Mouse (Mus musculus) midbrain, postnatal 0 days (tissue): ENCODE measurements around the gene Zfp281. TPM values are rescaled to one million over a fixed set of nuclear protein-coding genes. Genes with fewer than 3 reads are reported as not detected.

Experiments
- ATAC-seq: fragments of 200-750 bp; cut with Nextera tagmentation; 2 replicates; pipeline ENCODE4 v1.8.0; 2017; ENCODE audit warnings: moderate number of reproducible peaks, mild to moderate bottlenecking, moderate TSS enrichment, moderate library complexity; ENCODE audit not compliant: low FRiP score
- DNase-seq: peaks from one replicate; pipeline ENCODE4 v3.0.0-alpha.2; 2015; ENCODE audit warnings: low spot score
- H3K27ac ChIP-seq: fragments of 300-500 bp; sonication (generic); 2 replicates; pipeline ENCODE4 v1.5.1; 2014; ENCODE audit warnings: low read depth, mild to moderate bottlenecking, low read length, mixed read lengths
- H3K27me3 ChIP-seq: fragments of 300-500 bp; sonication (generic); 2 replicates; pipeline ENCODE4 v1.6.1; 2014; ENCODE audit warnings: low read length, control low read depth, mixed read lengths; ENCODE audit not compliant: insufficient read depth
- H3K36me3 ChIP-seq: fragments of 300-500 bp; sonication (generic); 2 replicates; pipeline ENCODE4 v1.6.1; 2014; ENCODE audit warnings: low read length, control low read depth, mixed read lengths; ENCODE audit not compliant: insufficient read depth
- H3K4me1 ChIP-seq: fragments of 300-500 bp; sonication (generic); 2 replicates; pipeline ENCODE4 v1.6.1; 2014; ENCODE audit warnings: mild to moderate bottlenecking, control low read depth, antibody characterized with exemption, low read length, mixed read lengths; ENCODE audit not compliant: insufficient read depth
- H3K4me2 ChIP-seq: fragments of 300-500 bp; sonication (generic); 2 replicates; pipeline ENCODE4 v1.6.1; 2014; ENCODE audit warnings: low read depth, mild to moderate bottlenecking, low read length, mixed read lengths; ENCODE audit not compliant: poor library complexity, severe bottlenecking
- H3K4me3 ChIP-seq: fragments of 300-500 bp; sonication (generic); 2 replicates; pipeline ENCODE4 v1.5.1; 2014; ENCODE audit warnings: low read depth, mild to moderate bottlenecking, low read length, moderate library complexity
- H3K9ac ChIP-seq: fragments of 300-500 bp; sonication (generic); replicated peaks from 2 replicates; pipeline ENCODE4 v1.6.1; 2014; ENCODE audit warnings: mild to moderate bottlenecking, low read length, moderate library complexity, mixed read lengths; ENCODE audit not compliant: poor library complexity, severe bottlenecking
- H3K9me3 ChIP-seq: fragments of 300-500 bp; sonication (generic); 2 replicates; pipeline ENCODE4 v1.6.1; 2016; ENCODE audit warnings: low read length, control low read depth
- CTCF ChIP-seq: IDR thresholded peaks from 2 replicates; pipeline ENCODE4 v1.5.1; 2016; ENCODE audit warnings: antibody characterized with exemption, mild to moderate bottlenecking
- WGBS: fragments of 180-500 bp; shearing (Covaris S2); extraction: QIAGEN DNeasy Blood & Tissue Kit; methylation state at CpG from one replicate; pipeline ENCODE4 v1.1.7; 2014; 5-methylcytosine and 5-hydroxymethylcytosine counted together
- polyA plus RNA-seq: library from polyadenylated mRNA; unstranded; fragments of >200 nt; fragmentation: Nextera tagmentation; extraction: Ambion mirVana; gene quantifications from 2 replicates; pipeline ENCODE4 v1.2.1, GENCODE M21; 2015
- total RNA-seq: library from RNA; depleted of rRNA; stranded (reverse); fragments of >200 nt; gene quantifications from 2 replicates; pipeline ENCODE4 v1.2.3, GENCODE M21; 2014

The Zfp281 gene
- total and polyA plus RNA-seq, 2 experiments from 2014 or later = 22.1 to 31.2 TPM

DNA sequence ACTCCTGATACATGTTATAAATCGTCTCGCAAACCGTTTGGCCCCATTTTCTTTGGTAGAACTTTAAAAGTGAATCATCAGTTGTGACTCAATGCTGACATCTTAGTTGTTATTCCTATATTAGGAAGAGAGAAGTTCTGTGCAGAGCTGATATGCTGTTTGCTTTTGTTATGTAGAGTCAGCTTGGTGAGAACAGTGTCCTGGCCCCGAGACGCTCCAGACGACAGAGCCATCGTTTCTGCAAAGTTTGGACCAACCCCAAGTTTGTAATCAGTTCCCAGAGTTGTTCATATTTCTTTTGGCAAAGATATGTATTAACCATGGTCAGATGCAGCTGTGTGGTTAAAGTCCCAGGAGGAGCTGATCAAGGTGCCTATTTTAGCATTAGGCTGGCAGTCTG lies 31.9 kb downstream of the Zfp281 start:
- Histone ChIP-seq H3K4me1 (no peaks in the 10 kb centered on the region), H3K36me3 (no peaks in the 10 kb centered on the region), H3K27me3 (no peaks in the 10 kb centered on the region), H3K9ac (no peak overlapping the region), H3K4me3 (no peak overlapping the region), H3K9me3 (no peaks in the 10 kb centered on the region), H3K4me2 (no peak overlapping the region), H3K27ac (no peak overlapping the region)
- DNase-seq (no peak), ATAC-seq (no peak)
- 74% methylated on average over 7 of the region's 7 CpGs for WGBS
- no peak for TF ChIP-seq CTCF

DNA sequence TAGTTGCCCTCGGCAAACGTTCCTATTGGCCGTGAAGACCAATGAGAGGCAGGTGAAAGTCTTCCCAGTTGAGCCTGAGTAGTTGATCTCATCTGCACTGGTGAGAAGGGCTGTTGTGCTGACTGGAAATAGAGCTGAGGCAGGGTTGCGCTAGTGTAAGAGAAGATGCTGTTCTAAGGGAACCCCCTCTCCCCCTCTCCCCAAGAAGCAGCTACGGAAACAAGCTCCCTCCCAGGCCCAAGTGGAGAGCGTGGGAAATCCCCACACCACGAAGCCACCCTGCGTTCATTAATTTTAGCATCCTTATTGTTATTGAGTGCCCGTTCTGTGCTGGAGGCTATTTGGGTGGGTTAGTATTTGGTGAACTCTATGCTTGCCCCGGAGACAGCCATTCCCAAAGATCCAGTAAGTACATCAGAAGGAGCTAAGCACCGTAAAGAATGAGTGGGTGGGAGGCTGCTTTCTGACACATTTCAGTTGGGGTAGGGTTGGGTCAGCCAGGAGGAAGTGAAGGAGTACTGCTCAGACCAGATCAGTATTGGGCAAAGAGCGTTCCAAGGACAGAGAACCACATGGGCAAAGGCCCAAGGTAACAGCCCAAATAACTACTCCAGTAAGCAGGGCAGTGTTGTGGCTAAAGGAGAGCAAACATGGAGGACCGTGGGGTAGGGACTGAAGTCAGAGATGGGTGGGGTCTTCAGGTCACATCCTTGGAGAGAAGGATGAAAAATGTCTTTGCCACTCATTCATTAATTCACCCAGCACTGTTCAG lies 33.9 kb downstream of the Zfp281 start:
- Histone ChIP-seq H3K4me3 (no peak overlapping the region), H3K4me2 (no peak overlapping the region), H3K27ac (no peak overlapping the region), H3K9ac (no peak overlapping the region), H3K9me3 (no peaks in the 10 kb centered on the region), H3K36me3 (no peaks in the 10 kb centered on the region), H3K4me1 (0 out of 2 replicates have a peak, but pooled peaks cover 4% of the 10 kb centered on the region), H3K27me3 (no peaks in the 10 kb centered on the region)
- WGBS = 96% methylated on average over 13 of the region's 13 CpGs
- DNase-seq (no peak), ATAC-seq (no peak)
- TF ChIP-seq CTCF = no peak

GRCm38 (mm10) chr1:136659337-136659736 lies 34.6 kb downstream of the Zfp281 start:
- no peak overlapping the region for H3K4me3 ChIP-seq
- no peak for ATAC-seq
- H3K9ac ChIP-seq = no peak overlapping the region
- H3K4me2 ChIP-seq = no peak overlapping the region
- TF ChIP-seq CTCF = no peak
- no peak for DNase-seq
- H3K27ac ChIP-seq = no peak overlapping the region
- WGBS = 66% methylated on average over 9 of the region's 9 CpGs
- no peaks in the 10 kb centered on the region for H3K9me3 ChIP-seq
- H3K4me1 ChIP-seq = 0 out of 2 replicates have a peak, but pooled peaks cover 4% of the 10 kb centered on the region
- H3K27me3 ChIP-seq = no peaks in the 10 kb centered on the region
- H3K36me3 ChIP-seq = no peaks in the 10 kb centered on the region

DNA sequence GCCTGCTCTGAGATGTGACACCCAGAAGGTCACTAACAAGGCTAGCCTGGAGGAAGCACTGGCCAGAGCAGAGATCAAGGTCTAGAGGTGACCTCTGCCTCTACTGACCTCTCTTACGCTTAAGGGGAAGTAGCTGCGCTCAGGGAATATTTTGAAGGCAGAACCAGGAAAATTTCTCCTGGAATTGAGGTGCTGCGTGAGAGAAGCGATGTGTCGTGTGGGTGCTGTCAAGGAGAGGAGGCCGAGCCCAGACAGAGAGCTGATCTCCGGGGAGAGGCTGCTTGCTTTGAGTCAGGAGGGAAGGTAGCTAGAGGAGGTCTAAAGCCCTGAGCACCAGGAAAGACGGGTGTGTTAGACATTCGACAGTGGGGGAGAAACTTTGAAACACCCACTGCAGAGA lies 35.2 kb downstream of the Zfp281 start:
- Histone ChIP-seq H3K4me3 (no peak overlapping the region), H3K9me3 (no peaks in the 10 kb centered on the region), H3K4me1 (0 out of 2 replicates have a peak, but pooled peaks cover 4% of the 10 kb centered on the region), H3K9ac (no peak overlapping the region), H3K36me3 (no peaks in the 10 kb centered on the region), H3K4me2 (no peak overlapping the region), H3K27me3 (no peaks in the 10 kb centered on the region), H3K27ac (no peak overlapping the region)
- no peak for ATAC-seq
- WGBS = 85% methylated on average over 9 of the region's 9 CpGs
- TF ChIP-seq CTCF = no peak
- DNase-seq = no peak

- no peak for TF ChIP-seq CTCF
- Histone ChIP-seq H3K4me1 (0 out of 2 replicates have a peak, but pooled peaks cover 4% of the 10 kb centered on the region), H3K9me3 (no peaks in the 10 kb centered on the region), H3K9ac (no peak overlapping the region), H3K4me2 (no peak overlapping the region), H3K27me3 (no peaks in the 10 kb centered on the region), H3K27ac (no peak overlapping the region), H3K4me3 (no peak overlapping the region), H3K36me3 (no peaks in the 10 kb centered on the region)
- no peak for DNase-seq
- WGBS = 29% methylated on average over 9 of the region's 9 CpGs
- no peak for ATAC-seq
Measured at GRCm38 (mm10) chr1:136661511-136661910, 36.8 kb downstream of the Zfp281 start.

GRCm38 (mm10) chr1:136661939-136662563 lies 37.4 kb downstream of the Zfp281 start:
- 0 out of 2 replicates have a peak, but pooled peaks have one; percentile 49 for ATAC-seq
- TF ChIP-seq CTCF = no peak
- no peaks in the 10 kb centered on the region for H3K27me3 ChIP-seq
- no peaks in the 10 kb centered on the region for H3K36me3 ChIP-seq
- 0 out of 2 replicates have a peak, but pooled peaks cover 4% of the 10 kb centered on the region for H3K4me1 ChIP-seq
- peak; percentile 30 for DNase-seq
- H3K27ac ChIP-seq = no peak overlapping the region
- no peaks in the 10 kb centered on the region for H3K9me3 ChIP-seq
- H3K4me2 ChIP-seq = no peak overlapping the region
- WGBS = 24% methylated on average over 10 of the region's 10 CpGs
- H3K4me3 ChIP-seq = no peak overlapping the region
- H3K9ac ChIP-seq = no peak overlapping the region
